Mouse (Mus musculus) CD4-positive, CD25-positive, alpha-beta regulatory T cell (primary cell): ENCODE data around the gene Col6a1. TPM values are rescaled to one million over a fixed set of nuclear protein-coding genes. Genes with fewer than 3 reads are reported as not detected.

Source experiments
- polyA plus RNA-seq: library from polyadenylated mRNA; unstranded; fragments of 100-300 nt; shearing (Covaris generic); gene quantifications from one replicate; pipeline ENCODE4 v1.2.1, GENCODE M21; 2017

The Col6a1 gene
- polyA plus RNA-seq: 0.08 TPM

DNA sequence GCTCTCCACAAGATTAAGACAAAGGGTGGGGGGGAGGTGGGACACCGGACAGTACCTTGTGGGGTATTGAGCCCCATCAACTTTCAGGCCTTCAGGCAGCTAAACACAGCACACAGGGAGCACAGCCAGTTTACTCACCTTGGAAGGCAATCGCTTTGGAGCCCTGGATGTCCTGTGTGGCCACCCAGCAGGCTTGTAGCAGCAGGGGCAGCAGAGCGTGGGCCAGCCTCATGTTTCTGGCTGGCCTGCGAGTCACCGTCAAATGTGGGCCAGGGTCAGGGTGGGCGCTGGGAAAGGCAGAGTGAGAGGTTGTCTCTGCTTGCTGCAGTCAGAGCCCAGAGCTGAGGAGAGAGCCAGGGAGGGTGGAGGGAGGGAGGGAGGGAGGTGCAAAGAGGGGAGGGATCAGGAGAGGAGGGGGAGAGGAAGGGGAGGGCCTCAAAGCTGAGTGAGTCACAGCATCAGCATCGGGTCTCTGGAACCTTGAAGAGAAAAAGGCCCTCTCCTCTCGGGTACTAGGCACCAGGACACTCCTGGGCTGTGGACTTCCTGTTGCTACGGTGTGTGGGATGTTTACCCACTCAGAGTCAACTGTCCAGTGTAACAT, at the start of gene Col6a1:
Col6a1 (minus strand) TSS at position 487 of the 604 bp plus-strand sequence.

Other genes starting within 250 kb of the Col6a1 start
- gene Lss, start 194.6 kb downstream of the Col6a1 start, polyA plus RNA-seq: 10.9 TPM
- gene Spatc1l, start 163.9 kb downstream of the Col6a1 start, polyA plus RNA-seq: 0.17 TPM
- gene Ftcd, start 150.5 kb downstream of the Col6a1 start, polyA plus RNA-seq: not detected
- gene Col6a2, start 102.5 kb downstream of the Col6a1 start, polyA plus RNA-seq: not detected
- 17.2 TPM for gene Pcbp3, start 235.7 kb upstream of the Col6a1 start, polyA plus RNA-seq